Mouse (Mus musculus) brain, embryonic 14.5 days (tissue): Measurements from ENCODE around the gene Gpr155.

Experiments used
- CTCF ChIP-seq: fragments of 200-500 bp; IDR thresholded peaks from 2 replicates; pipeline ENCODE4 v1.5.1; 2012; ENCODE audit warnings: inconsistent platforms, mild to moderate bottlenecking, moderate library complexity, borderline replicate concordance; ENCODE audit not compliant: insufficient read depth, insufficient read length; ENCODE audit errors: extremely low read depth
- POLR2A ChIP-seq: fragments of 200-500 bp; IDR thresholded peaks from 2 replicates; pipeline ENCODE4 v1.6.1; 2012; ENCODE audit warnings: mild to moderate bottlenecking, inconsistent platforms, borderline replicate concordance; ENCODE audit not compliant: poor library complexity, insufficient read depth, insufficient read length, severe bottlenecking; ENCODE audit errors: extremely low read depth

- TF ChIP-seq POLR2A (no peak), CTCF (no peak)
These were observed 48.0 kb downstream of the Gpr155 start for GRCm38 (mm10) chr2:73338415-73338814.
